Mouse (Mus musculus): ENCODE results near the gene Tspan10.
A peak's percentile ranks its signal among the peaks of the same experiment; 100 is the strongest.

Gene Tspan10

GRCm38 (mm10) chr11:120493351-120493750 lies 50.9 kb downstream of the Tspan10 start:
- peak; percentile 49 to 74 for DNase-seq

- DNase-seq = no peak
These were observed 51.5 kb downstream of the Tspan10 start for GRCm38 (mm10) chr11:120493911-120494310.

Measured in kidney, postnatal 25 days (tissue).